11 mouse cellular contexts compared by ENCODE assay signal in genomic region chr5:110354716-110355115, GRCm38 (mm10). TPM values are rescaled to one million over a fixed set of nuclear protein-coding genes. Genes with fewer than 3 reads are reported as not detected.
A peak's percentile ranks its signal among the peaks of the same experiment; 100 is the strongest.
DNase-seq lines count a peak whose midpoint lies in the region; ATAC-seq lines count a peak whose summit lies in the region.
"Had no signal": no experiment of that assay in that cellular context is flagged by ENCODE, and none has a peak within 500 bp of the region (broad histone marks: within the 10 kb centered on the region; RNA-seq: fewer than 3 reads in every experiment).

No protein-coding gene starts in this region.

- no peak overlapping the region for H3K9ac ChIP-seq in midbrain, embryonic 16.5 days (ENCODE audit: low read depth, low read length)
- H3K9ac ChIP-seq in limb, embryonic 13.5 days = 0 out of 2 replicates have a peak overlapping the region, but pooled peaks have one; percentile 13
- H3K9ac ChIP-seq: neural tube, embryonic 12.5 days had no signal

- 16% methylated on average over 7 of the region's 7 CpGs for WGBS in midbrain, embryonic 10.5 days
- WGBS in midbrain, embryonic 16.5 days = 20% methylated on average over 7 of the region's 7 CpGs
- WGBS in limb, embryonic 13.5 days = 18% methylated on average over 7 of the region's 7 CpGs

- no peak for ATAC-seq in midbrain, embryonic 16.5 days
- ATAC-seq in limb, embryonic 13.5 days (ENCODE audit: low FRiP score, low read depth) = peak; percentile 25; the same call in 1 of the 2 replicates
- ATAC-seq in erythroid progenitor cell, adult 5-6 weeks (replicated peaks; ENCODE audit: low FRiP score, poor library complexity, severe bottlenecking) = no peak

- H3K4me3 ChIP-seq in midbrain, embryonic 10.5 days = no peak overlapping the region
- H3K4me3 ChIP-seq in midbrain, embryonic 16.5 days (ENCODE audit: low read depth, low read length) = no peak overlapping the region
- H3K4me3 ChIP-seq in limb, embryonic 13.5 days = no peak overlapping the region
- H3K4me3 ChIP-seq: neural tube, embryonic 12.5 days had no signal

- H3K4me2 ChIP-seq in midbrain, embryonic 16.5 days (ENCODE audit: low read length) = no peak overlapping the region
- H3K4me2 ChIP-seq in limb, embryonic 13.5 days (replicated peaks) = peak overlapping the region; percentile 27; the same call in 1 of the 2 replicates
- H3K4me2 ChIP-seq: neural tube, embryonic 12.5 days had no signal

- H3K4me1 ChIP-seq in midbrain, embryonic 10.5 days = peaks cover 7% of the 10 kb centered on the region; the same call in 1 of the 2 replicates
- peaks cover 4% of the 10 kb centered on the region; the same call in 1 of the 2 replicates for H3K4me1 ChIP-seq in midbrain, embryonic 16.5 days (ENCODE audit: control insufficient read depth, insufficient read depth, low read length)
- H3K4me1 ChIP-seq in limb, embryonic 13.5 days = peaks cover 10% of the 10 kb centered on the region; the same call in 1 of the 2 replicates
- H3K4me1 ChIP-seq: neural tube, embryonic 12.5 days had no signal

- no peaks in the 10 kb centered on the region for H3K36me3 ChIP-seq in midbrain, embryonic 10.5 days
- no peaks in the 10 kb centered on the region for H3K36me3 ChIP-seq in midbrain, embryonic 16.5 days (ENCODE audit: control insufficient read depth, insufficient read depth, low read length)
- H3K36me3 ChIP-seq in limb, embryonic 13.5 days = no peaks in the 10 kb centered on the region
- H3K36me3 ChIP-seq: G1E; neural tube, embryonic 12.5 days had no signal

- H3K27me3 ChIP-seq in midbrain, embryonic 10.5 days (ENCODE audit: low read depth, poor library complexity, severe bottlenecking) = peaks cover 21% of the 10 kb centered on the region
- no peaks in the 10 kb centered on the region; the same call in 1 of the 2 replicates for H3K27me3 ChIP-seq in midbrain, embryonic 16.5 days (ENCODE audit: control insufficient read depth, insufficient read depth, low read depth, low read length)
- peaks cover 18% of the 10 kb centered on the region for H3K27me3 ChIP-seq in limb, embryonic 13.5 days
- H3K27me3 ChIP-seq: neural tube, embryonic 12.5 days had no signal

- no peaks in the 10 kb centered on the region for H3K9me3 ChIP-seq in midbrain, embryonic 10.5 days (replicated peaks)
- no peaks in the 10 kb centered on the region for H3K9me3 ChIP-seq in midbrain, embryonic 16.5 days (replicated peaks; ENCODE audit: control insufficient read depth, low read length, poor library complexity, severe bottlenecking)
- H3K9me3 ChIP-seq in limb, embryonic 13.5 days = no peaks in the 10 kb centered on the region
- H3K9me3 ChIP-seq: G1E; neural tube, embryonic 12.5 days had no signal

- peak; percentile 43 to 50 for DNase-seq in cerebellum, adult 18-20 months
- no peak for DNase-seq in cerebellum, adult 9-10 months
- peak; percentile 46 for DNase-seq in midbrain, embryonic 10.5 days (ENCODE audit: low spot score)
- peak; percentile 70 for DNase-seq in embryo, embryonic 10 days (ENCODE audit: low spot score)
- peak; percentile 34 for DNase-seq in retina, postnatal 7 days (ENCODE audit: low read depth, low spot score)

- H3K27ac ChIP-seq in midbrain, embryonic 10.5 days (replicated peaks) = no peak overlapping the region
- no peak overlapping the region for H3K27ac ChIP-seq in midbrain, embryonic 16.5 days (ENCODE audit: low read length)
- no peak overlapping the region for H3K27ac ChIP-seq in limb, embryonic 13.5 days
- H3K27ac ChIP-seq: neural tube, embryonic 12.5 days had no signal

RNA-seq across cellular contexts. Expression of gene Lrcol1, which starts 10.2 kb away (rescaled TPM):
- polyA plus RNA-seq in midbrain, embryonic 10.5 days (2016; fragmentation: Nextera tagmentation; extraction: Ambion mirVana) = not detected in 2 replicates
- not detected in 2 replicates for polyA plus RNA-seq in midbrain, embryonic 16.5 days (2015; fragmentation: Nextera tagmentation; extraction: Ambion mirVana)
- polyA plus RNA-seq in limb, embryonic 13.5 days (2015; fragmentation: Nextera tagmentation; extraction: Ambion mirVana) = not detected in 2 replicates
- total RNA-seq in erythroid progenitor cell, adult 5-6 weeks (2015; ENCODE audit: low replicate concordance) = not detected in 2 replicates
- not detected in 2 replicates for total RNA-seq in erythroid progenitor cell, adult 5-6 weeks (2017; ENCODE audit: low replicate concordance)
- total RNA-seq: G1E; heart, postnatal 14 days had no signal
- polyA plus RNA-seq: G1E; neural tube, embryonic 12.5 days had no signal

RNA-seq across cellular contexts. Expression of gene P2rx2, which starts 11.7 kb away (rescaled TPM):
- 0.62 and 0.73 TPM in 2 replicates for polyA plus RNA-seq in midbrain, embryonic 10.5 days (2016; fragmentation: Nextera tagmentation; extraction: Ambion mirVana)
- polyA plus RNA-seq in midbrain, embryonic 16.5 days (2015; fragmentation: Nextera tagmentation; extraction: Ambion mirVana) = 12.5 and 14.1 TPM in 2 replicates
- 0.92 TPM in 2 replicates for polyA plus RNA-seq in limb, embryonic 13.5 days (2015; fragmentation: Nextera tagmentation; extraction: Ambion mirVana)
- total RNA-seq in erythroid progenitor cell, adult 5-6 weeks (2015; ENCODE audit: low replicate concordance) = not detected in 2 replicates
- total RNA-seq in erythroid progenitor cell, adult 5-6 weeks (2017; ENCODE audit: low replicate concordance) = not detected in 2 replicates
- total RNA-seq: G1E; heart, postnatal 14 days had no signal
- polyA plus RNA-seq: G1E had no signal
